Mouse (Mus musculus) megakaryocyte, adult 5-6 weeks (primary cell): ENCODE data around the gene Galns. TPM values are rescaled to one million over a fixed set of nuclear protein-coding genes. Genes with fewer than 3 reads are reported as not detected.
A peak's percentile ranks its signal among the peaks of the same experiment; 100 is the strongest.

Experiments used
- ATAC-seq: 2 replicates; pipeline ENCODE4 v1.8.0; 2016; ENCODE audit warnings: mild to moderate bottlenecking, inconsistent platforms; ENCODE audit not compliant: poor library complexity, severe bottlenecking
- total RNA-seq, 2 experiments: library from RNA; stranded (forward) in 1 of 2; stranded (reverse) in 1 of 2; fragments of 153-499, 151-499 nt in 1 of 2; fragments of 221-1000, 200-1000 nt in 1 of 2; gene quantifications; 2 replicates each; pipeline versions ENCODE4 v1.2.3 to v1.2.4; 2015 to 2017

The Galns gene
- total RNA-seq, 2 experiments from 2014 or later: 52.6 to 57.5 TPM

DNA sequence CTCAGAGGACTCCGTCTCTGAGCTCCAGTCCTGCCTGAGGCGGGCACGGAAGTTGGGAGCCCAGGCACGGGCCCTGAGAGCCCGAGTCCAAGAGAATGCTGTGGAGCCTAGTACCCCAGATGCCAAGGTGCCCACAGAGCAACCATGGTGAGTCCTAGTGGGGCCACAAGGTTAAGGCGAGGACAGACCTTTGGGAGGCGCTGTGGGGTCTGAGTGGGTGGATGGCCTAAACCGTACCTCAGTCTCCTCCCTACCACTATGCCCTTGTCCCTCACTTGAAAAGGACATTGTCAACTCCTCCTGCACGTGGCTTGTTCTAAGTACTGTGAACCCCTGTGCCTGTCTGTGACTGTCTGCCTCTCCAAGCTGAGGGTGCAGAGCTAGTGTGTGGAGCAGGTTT lies 41.9 kb downstream of the Galns start:
- ATAC-seq: no peak

DNA sequence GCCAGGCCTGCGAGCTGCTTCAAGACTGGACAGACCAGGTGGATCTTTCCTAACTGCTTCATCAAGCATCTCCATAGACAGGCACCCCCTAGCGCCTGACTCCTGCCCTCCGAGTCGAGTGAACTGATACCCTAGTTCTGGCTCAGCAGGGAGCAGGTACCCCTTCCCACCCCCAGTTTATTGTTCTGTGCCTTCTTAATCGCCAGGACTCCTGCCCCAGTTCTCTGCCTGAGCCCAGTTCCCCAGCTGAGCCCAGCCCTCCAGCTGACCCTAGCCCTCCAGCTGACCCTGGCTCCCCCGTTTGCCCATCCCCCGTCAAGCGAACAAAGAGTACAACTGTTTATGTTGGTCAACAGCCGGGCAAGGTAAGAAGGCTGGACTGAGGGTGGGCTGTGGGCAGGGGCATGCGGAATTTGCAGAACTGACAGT lies 42.4 kb downstream of the Galns start:
- no peak for ATAC-seq

DNA sequence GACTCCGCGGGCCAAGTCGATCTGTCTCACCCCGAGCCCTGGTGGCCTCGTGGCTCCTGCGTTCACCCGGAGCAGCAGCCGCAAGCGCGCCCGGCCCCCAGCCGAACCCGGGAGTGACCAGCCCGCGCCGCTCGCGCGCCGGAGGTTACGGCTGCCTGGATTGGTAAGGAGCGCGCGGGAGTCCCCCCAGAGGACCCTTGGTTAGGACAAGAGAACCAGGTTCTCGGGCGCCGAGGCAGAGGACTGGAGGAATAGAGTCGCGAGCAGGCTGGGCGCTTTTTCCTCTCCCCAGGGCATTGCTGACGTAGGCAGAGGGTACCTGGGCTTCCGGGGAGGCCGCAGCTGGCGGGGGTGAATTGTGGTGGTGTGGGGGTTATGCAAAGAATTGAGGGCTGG lies 43.2 kb downstream of the Galns start:
- no peak for ATAC-seq

DNA sequence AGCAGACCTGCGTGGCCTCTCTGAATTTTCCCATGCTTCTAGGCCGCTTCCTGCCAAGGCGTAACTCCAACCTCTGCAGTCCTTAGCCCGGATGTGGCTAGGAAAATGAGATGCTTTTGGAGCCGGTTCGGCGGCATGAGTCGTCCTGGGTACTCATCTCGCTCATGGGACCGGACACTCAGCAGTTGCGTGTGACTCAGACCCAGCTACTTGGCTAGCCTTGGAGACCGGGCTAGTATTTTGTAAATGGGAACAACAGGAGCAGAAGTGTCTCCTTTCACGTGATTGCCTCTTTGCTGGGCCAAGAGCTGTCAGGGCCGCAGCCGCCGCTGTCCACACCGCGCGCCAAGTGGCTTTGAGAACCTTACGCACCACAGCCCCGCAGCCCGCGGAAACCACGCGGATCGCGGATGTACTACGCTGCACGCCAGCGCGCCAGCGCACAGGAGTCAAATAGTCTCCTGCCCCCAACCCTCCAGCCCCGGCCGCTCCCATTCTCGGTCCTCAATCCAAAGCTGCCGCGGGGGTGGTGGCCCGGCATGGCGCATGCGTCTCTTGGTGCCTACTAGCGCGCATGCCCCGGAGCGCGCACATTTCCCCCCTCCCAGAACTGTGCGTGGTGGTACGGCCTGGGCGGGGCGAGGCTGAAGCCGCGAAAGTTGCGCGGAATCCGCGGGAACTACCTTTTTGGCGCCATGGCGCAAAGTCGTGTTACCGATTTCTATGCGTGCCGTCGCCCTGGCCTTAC lies 43.7 kb downstream of the Galns start, which contains the start of gene Cdt1:
TSS of gene Cdt1 (plus strand) at position 655 of the 748 bp plus-strand sequence.
- ATAC-seq: peak; percentile 80

DNA sequence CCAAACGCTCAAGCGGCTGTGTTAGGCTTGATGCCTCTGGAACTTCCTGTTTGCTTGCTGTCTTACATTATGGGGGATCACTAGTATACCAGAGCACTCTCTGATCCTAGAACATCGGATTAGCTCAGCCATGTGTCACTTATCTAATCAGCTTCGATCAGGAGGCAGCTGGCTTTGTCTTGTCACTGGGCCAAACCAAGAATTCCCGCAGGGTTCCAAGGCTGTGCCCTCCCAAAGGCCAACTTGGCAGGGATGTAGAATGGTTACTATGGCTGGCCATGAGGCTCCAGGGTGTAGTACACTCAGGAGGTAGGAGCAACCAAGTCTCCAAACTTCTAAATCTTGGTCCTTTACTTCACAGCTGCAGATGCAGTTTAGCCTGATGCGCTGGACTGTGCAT lies 44.5 kb downstream of the Galns start:
- no peak for ATAC-seq

DNA sequence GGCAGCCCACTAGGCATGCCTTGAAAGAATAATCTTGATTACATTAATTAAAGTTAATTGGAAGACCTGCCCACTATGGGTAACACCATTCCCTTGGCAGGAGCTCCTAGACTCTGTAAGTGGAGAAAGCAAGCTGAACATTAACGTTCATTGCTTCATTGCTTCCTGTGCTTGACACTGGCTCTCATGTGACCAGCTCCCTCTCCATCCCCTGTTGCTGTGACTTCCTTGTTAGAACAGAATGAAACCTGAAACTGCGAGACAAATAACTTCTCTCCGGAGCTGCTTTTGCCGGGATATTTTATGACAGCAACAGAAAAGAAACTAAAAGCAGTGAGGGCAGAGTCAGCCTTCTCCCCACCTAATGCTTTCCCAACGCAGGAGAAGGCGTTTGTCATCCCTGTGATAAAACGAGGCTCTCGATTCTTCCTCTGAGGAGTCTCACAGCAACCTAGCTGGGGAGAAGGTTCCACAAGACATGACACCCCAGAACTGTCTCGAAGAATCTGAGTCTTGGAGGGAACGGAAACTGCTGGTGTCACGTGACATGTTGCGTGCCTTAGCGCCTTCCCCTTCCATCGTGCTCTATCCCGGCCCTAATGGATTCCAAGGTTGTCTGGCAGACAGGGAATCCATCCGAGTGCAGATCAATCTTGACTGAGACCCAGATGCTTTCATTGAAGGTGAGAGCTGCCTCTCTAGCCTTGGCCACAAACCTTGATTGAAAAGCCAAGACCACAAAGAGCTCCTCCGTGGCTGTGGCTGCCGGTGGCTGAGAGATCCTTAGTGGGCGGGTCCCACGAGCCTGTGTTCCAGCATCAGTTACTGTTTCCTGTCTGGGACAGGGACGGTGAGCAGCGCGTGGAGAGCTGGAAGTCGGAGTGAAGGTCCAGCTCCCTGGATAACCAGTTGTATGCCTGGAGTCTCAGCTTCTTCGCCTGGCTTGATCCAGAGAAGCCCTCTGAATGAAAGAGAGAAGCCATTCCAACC lies 46.6 kb downstream of the Galns start:
- peak; percentile 33 for ATAC-seq

DNA sequence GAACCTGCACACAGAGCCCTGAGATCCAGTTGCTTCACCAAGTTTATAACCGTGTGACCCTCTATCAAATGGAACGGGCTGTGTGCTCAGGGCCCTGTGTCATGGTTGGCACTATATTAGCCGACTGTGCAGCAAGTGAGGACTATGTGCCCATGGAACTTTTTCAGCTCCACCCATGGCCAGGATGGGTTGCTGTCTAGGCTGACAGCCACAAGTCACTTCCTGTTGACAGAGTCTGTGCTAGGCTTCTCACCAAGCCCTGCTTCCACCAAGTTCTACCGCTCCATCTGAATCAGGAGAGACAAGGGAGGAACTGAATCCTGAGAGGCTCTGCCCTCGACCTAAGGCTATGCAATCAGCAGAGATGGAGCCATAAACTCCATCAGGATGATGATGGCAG lies 50.1 kb downstream of the Galns start:
- ATAC-seq: peak; percentile 57

DNA sequence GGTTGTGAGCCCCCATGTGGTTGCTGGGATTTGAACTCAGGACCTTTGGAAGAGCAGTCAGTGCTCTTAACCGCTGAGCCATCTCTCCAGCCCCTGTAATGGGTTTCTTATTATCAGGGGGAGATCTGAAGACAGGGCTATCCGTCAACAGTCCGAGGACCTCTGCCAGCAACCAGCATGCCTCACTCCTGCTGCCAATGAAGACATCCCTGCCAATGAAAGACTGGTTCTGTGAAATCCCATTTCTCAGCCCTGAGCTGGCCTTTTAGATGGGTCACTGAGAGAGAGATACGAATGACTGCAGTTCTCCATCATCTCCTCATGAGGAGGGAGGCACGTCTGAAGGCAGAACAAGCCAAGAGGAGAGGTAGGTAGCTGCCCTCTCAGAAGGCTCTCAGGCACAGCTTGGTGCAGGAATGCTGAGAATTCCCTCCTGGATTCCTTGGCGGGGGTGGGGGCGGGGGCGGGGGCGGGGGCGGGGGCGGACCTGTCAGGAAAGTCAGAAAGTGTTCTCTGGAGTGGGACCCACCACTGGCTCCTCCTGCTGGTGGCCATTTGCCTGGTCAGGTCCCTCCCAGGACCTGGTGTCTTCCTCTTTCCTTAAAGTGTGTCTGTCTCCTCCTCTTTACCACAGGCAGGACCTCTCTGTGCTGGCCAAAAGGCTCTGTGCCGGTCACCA lies 52.5 kb downstream of the Galns start:
- ATAC-seq: peak; percentile 59

DNA sequence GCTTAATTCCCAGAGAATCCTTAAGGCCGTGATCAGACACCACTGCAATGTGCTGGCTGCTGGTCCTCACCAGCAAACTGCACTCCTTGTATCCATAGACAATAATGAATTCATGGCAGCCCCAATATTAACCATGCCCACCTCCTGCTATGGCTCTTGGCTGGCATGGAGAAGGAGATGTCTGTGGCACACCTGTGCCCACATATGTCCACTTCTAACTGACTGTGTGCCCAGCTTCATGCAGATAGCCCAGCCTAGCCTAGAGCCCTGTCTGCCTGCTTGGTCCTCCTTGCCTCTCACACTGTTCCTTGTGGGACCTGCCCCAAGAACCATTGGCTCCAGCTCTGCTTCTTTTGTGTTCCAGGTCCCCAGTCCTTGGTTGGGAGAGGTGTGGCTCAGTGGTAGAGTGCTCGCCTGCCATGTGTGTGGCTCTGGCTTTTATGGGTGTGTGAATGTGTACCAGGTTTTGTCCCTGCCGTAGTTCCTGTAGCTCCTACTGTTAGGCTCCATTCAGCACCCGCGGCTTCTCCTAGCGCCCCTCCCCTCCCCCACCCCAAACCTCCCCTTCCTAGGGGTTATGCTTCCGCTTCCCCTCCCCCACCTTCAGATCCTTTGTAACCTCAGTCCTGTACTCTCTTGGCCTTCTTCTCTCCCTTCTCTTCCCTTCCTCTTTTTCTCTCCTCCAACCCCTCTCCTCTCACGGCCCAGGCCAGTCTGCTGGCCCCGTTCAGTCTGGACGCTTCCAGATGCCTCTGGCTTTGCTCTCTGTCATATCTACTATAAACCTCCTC lies 53.8 kb downstream of the Galns start:
- peak; percentile 9; the same call in 1 of the 2 replicates for ATAC-seq

DNA sequence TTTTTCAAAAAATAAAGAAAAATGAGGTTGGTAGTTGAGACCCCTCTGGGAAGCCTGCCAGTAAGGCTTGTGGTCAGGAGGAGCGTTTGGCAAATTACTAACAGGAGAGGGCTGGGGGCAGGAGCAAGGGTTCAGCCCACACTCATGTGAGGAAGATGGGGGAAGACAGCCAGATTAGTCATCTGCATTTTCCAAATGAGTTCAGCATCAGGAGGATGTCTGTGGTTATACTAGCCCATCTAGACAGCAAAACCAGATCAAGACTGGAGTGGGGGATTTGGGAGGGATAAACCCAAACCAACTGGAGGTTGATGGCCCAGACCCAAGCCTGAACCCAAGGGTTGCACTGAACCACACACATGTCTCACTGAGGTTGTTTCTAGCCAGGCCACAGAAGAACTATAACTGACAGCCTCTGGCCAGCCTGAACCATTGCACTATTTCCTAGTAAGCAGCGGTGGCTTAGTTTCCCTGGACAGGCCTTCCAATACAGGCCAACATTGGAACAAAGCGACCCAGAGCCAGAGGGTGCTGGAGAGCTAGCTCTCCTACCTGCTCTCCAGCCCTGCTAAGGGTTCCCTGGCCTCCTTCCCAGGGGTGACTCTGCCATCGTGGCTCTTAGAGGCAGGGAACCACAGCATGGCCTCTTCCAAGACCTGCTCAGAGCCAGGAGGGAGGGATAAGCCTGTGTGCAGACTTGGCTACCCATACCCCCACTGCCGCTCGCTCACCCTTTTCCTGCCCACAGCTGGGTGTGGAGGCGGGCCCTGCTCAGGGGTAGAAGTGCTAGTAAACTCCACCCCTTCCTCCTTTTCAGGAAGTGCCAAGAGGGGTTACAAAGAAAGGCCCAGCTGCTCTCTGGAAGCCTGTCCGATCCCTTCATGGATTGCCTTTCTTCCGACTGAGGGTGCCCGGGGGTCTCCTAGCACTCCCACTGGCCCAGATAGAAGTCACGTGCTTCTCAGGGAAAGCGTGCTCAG lies 54.9 kb downstream of the Galns start:
- ATAC-seq: peak; percentile 81

DNA sequence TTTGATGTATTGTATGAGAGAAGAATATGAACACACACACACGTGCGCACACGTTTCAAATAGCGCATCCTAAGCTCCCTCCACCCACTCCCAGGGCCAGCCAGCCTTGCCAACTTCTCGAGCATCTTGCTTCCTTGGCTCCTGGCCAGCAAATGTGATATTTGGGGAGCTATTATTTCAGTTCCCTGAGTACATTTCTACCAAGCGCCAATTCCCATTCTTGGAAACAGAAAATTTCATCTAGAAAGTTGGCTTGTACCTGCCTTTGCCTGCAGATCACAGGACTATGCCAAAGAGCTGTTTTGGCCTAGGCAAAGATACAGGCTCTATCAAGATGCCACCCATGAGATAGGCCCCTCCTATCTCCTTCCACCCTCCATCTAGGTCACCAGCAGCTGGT lies 56.5 kb downstream of the Galns start:
- ATAC-seq: no peak

DNA sequence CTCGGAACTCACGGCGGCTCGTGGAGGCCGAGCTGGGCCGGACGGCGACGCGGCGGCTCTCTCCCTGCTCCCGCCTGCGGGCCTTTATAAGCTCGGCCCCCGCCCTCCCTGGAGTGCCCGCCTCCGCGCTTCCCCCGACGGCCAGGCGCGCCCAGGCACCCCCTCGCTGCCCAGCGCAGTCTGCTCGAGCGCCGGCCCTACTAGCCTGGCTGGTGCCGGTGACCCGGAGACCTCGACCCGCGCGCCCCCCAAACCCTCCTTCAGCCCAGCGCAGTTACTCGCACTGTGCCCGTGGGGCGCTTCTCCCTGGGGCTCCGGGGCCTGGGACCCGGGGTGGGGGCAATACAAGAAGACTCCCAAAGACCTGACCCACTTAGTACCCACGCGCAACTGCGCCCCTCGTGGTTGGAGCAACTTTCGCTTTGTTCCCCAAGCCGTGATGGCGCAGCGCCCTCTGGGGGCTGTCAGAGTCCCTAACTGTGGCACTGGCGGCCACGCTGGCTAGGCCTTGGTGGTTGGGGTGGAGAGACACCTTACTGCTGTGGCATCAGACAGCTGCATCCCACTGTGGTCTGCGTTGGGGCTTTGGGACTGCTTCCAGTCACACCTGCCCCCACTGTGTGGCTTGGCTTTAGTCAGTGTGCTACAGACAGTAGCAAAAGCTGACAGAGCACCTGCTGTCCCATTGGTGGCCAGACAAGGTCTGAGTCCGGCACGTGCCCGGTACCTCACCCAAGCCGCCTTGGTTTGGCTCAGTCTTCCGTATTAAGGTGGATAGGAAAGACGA lies 59.8 kb downstream of the Galns start, which contains the start of gene Piezo1:
TSS of gene Piezo1 (minus strand) at position 65 of the 787 bp plus-strand sequence.
- peak; percentile 66 for ATAC-seq

DNA sequence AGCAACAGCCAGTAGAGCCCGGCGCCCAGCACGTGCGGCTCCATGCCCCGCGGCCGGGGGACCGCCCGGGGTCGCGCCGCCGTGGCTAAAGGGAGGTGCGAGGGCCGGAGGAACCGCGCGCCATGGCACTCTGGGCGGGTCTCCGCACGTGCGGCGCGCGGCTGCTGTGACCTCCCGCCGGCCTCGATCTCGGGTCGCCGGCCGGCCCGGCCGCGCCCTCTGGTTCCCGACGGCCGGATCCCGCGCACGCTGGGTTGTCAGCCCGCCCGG lies 60.3 kb downstream of the Galns start:
- peak; percentile 1; the same call in 1 of the 2 replicates for ATAC-seq

DNA sequence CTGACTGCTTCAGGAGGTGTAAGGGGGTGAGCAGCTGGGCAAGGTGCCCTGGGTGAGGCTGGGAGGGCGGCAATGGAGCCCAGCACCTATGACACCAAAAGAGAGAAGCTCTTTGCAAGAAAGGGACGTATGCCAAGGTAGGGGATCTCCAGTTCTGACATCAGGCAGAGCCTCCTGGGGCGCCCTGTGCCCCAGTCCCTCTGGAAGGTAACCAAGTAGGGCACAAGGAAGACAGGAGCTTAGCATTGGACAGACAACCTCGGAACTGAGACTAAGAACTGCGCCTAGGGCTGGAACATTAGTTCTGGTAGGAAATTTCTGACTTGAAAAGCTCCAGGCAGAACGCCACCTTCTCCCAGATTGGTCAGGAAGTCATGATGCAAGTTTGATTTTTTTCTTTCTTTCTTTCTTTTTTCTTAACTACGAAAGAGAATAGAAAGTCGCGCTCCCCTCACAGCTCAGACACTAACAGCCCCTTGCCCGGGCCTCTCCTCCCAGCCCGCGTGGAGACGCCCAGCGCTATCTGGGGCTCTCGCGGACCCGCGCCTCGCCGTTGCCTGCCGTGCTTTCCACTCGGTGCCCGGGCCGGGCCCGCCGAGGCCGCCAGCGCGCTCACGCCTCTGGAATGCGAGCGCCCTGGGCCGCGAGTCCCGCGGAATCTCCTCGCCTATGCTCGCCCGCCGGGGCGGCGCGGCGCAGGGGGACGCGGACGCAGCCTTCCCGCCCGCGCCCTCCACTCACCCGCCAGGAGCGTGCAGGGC lies 60.8 kb downstream of the Galns start:
- no peak for ATAC-seq

DNA sequence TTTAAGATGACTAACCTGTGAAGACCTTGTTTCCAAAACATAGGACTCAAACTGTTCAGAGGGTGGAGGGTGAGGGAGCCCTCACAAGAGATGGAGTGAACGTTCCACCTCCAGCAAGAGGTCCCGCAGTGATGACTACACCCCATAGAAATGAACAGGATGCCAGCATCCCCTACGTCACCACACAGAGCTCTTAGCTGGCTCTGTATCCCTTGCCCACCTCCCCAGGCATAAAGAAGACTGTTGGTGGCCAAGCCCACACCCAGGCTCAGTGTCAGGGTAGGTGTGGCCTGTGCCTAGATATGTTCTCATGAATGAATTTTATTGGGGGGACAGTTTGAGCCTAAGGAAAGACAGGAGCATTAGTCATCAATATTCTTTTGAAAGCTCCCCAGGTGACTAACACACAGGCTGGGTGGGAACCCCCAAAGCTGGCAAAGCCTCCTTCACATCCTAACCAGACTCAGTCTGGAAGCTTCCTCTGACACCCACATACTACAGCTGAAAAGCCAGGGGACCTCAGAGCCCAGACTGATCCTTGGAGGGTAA lies 62.3 kb downstream of the Galns start:
- ATAC-seq: no peak

DNA sequence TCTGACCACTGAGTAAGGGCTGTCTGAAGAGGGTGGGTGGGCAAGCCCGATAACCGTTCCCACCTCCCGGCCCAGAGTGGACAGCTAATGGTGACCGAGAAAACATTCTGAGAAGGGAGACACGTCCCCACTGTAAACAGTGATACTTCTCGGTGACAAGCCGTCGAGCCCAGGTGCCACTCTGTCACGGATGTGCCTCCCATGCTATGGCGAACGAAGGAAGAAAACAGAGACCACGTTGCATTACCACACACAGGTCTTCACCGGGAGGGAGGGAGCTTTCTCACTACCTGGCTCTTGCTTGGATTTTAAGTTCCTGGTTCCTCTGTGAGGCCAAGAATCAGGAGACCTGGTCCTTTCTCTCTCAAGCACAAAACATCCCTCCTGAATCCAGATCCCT lies 62.9 kb downstream of the Galns start:
- ATAC-seq: no peak

DNA sequence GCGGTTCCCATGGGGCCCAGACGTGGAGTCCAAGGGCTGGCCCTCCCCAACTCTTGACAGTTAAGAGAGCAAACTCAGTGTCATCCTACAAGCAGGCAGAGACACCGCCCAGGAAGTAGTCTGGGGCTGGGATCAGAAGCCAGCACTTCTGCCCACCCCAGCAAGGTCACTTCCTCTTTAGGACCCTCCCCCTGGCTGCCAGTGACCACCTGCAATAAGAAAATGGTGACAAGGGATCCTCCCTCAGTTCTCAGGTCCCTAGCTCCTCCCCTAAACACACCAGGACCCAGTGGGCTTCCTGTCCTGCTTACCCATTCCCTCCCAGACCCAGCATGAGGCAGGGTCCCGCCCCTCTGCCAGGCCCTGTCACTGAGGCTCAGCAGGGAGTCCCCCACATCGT lies 63.4 kb downstream of the Galns start:
- peak; percentile 77 for ATAC-seq
